Mouse (Mus musculus): ENCODE measurements at regions not wholly inside any gene's neighbourhood (a gene's known extent, or its start where the extent isn't known, plus 50 kb on each side); places are given as distances from the start of the nearest gene placed in this dataset.

GRCm38 (mm10) chr11:24245390-24245789 lies 167.5 kb downstream of the Bcl11a start:
- TF ChIP-seq GATA1 (IDR thresholded peaks at IDR 0.05; ENCODE audit: borderline replicate concordance, low read length) (no peak), FLI1 (IDR thresholded peaks at IDR 0.05; ENCODE audit: low read length) (no peak)

All from megakaryocyte, embryonic 14.5 days (primary cell).